Mouse (Mus musculus) MEL-GATA-1-ER (cell line): ENCODE measurements around the gene Gm16181.
A peak's percentile ranks its signal among the peaks of the same experiment; 100 is the strongest.
"Not testable (repeated sequence)": the region's sequence is repeated elsewhere in the genome, so short reads cannot be mapped to it uniquely, and the experiment has no call there.

Experiments
- DNase-seq: peaks from one replicate; pipeline ENCODE4 v3.0.0-alpha.2; 2012; ENCODE audit warnings: low read depth; ENCODE audit errors: extremely low read depth

Gm16181 gene

DNA sequence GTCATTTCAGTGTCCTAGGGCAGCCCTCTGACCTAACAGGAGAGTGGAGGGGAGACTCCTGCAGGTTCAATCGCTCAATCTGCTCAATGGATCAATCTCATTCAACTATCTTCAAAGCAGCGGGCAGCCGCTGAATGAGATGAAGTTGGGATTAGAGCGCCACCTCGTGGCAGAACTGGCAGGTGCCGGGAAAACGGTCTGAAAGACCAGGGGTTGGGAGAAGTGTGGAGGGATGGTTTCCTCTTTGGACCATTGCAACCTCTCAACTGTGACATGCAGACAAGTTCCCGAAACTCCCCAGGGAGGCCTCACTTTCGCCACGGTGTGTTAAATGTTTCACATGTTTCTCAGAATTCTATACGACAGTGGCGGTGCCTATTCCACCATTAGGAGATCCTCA, 11.4 kb downstream of the Gm16181 start:
- no peak for DNase-seq

DNA sequence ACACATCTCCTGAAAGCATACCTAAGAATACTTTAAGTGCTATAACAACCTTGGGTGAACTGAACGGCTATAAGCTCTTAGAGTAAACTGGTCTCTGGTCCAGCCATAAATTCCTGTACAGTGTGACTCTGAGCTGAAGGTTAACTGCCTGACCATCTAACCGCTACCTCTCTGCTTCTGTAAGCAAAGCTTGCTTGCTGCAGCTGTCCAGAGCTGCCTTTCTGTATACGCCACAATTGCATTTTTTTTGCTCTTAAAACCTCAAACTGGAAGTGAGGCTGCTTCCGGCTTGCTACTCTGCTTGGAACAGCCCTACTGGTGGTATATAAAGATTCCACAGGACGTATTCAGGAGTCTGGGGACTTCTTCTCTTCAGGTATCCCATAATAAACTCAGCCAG, 12.0 kb downstream of the Gm16181 start:
- DNase-seq, result no peak

DNA sequence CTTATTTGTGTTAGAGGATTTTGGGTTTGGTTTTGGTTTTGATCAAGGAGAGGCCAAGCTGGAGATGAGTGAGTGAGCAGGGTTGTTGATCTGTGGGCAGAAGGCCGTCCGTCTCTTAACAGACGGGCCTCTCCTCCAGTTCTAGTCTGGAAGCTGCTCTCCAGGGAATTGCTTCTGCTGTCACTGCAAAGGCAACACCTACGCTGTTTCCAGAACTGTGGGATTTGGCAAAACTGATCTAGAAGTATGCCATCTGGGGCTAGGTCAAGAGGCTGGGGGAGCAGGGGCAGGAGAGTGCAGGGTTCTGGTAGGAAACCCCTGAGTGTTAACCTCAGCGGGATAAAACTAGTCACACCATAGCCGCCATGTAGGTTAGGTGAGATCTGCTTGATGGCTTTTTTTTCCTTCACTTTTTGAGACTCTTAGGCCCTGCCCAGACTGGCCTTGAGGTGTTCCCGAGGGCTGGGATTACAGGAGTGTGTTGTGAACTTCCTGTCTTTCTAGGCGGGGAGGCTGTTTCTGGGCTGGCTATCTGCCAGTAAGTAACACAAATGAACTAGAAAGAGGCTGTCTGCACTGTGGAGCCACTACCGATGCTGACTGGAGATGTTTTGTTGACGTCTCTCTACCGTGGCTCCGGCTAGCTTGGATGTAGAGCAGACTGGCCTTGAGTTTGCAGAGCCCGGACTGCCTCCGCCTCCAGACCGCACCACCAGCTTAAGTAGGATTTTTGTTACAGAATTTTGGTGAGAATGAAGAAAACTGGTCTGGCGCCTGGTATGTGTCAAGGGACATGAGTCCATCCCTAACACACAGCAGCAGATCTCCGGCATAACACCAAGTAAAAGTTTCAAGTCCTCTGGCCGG, 12.7 kb downstream of the Gm16181 start, which contains the start of gene Atp6v1g2:
TSS of gene Atp6v1g2 (plus strand) at position 547 of the 867 bp plus-strand sequence.
- DNase-seq, result no peak

DNA sequence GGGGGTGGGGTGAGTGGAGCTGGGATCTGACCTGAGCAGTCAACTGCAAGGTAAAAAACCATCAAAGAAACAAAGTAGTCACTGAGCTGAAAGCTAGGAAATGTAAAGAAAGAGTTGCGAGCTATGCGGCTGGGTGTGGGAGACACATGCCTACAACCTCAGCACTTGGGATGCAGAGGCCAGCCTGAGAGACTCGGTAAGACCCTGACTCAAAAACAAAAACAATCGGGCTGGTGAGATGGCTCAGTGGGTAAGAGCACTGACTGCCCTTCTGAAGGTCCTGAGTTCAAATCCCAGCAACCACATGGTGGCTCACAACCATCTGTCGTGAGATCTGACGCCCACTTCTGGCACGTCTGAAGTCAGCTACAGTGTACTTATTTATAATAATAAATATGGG, 13.5 kb downstream of the Gm16181 start:
- DNase-seq, result not testable (repeated sequence)

DNA sequence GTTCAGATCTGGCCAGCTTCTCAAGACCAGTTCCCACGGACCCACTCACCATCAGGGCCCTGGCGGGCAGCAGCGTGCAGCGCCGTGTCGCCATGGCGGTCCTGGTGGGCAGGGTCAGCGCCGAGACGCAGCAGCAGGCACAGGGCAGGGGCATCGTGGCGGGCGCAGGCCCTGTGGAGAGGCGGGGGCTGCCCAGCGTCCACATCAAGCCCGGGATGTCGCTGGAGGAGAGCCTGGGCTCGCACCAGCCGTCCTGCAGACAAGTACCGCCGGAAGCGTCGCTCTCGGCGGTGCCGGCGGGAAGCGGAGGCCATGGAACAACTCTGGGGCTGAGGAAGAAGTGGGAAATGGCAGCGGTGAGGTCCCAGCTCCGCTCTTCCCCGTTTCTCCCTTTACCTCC, 14.3 kb downstream of the Gm16181 start:
- no peak for DNase-seq

DNA sequence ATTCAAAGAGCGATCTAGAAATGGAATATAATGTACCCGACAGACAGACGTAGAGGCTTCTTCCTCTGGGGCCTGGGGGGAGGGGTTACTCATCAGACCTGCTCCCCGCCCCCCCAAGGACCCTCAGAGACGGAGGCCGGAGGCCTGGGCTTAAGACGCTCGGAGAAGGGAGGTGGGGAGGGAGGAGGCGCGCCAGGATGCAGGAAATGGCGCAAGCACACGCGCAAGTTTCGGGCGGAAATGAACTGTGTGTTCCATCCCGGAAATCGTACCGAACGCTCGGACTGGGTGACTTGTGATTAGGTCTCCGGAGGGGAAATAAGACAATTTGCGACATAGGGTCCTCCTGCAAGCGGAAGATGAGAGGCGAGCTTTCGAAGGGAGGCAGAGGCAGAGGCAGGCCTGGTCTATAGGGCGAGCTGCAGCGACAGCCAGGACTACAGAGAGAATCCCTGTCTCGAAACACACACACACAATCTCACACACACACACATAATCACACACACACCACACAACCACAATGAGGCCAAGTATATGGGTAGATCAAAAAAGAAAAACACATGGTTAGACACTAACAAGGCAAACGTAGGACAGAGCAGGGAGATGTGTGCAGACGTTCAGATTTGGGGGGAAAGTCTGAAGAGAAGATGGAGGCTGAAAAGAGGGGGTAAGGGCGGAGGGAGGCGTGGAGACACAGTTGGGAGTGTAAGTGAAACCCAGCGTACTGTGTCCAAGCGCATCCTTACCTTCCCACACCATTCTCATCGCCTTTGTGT, 15.2 kb downstream of the Gm16181 start, which contains the start of gene Nfkbil1:
TSS of gene Nfkbil1 (minus strand) at position 179 of the 776 bp plus-strand sequence.
- DNase-seq, result peak; percentile 91

DNA sequence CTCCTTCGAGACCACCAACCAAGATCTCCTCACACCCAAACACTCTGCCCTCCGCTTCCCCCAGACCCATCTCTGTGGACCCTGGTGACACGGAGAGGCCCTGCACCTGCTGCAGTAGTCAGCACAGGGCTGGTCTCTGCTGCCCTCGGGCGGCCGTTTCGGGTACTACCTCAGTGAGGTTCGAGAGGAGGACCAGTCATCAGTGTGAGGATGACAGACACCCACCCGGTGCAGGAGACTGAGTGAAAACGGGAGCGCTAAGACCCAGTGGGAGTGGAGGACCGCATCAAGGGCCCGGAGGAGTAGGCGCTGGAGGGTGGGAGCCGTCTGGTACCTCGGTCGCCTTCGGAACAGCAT, 15.7 kb downstream of the Gm16181 start:
- no peak for DNase-seq

DNA sequence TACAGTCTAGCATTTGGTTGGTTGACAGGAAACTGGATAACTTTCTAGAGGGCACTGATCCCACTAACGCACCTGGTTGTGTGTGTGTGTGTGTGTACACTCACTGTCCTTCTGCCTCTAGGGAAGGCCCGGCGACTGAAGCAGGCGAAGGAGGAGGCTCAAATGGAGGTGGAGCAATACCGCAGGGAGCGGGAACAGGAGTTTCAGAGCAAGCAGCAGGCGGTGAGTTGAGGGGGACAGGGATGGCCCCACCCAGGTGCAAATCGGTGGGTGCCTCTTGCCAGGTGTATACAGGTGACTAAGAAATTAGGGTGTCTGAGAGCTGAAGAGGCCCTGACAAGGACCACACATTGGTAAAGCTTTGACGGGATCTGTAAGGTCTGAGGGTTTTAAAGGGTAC, 16.4 kb downstream of the Gm16181 start:
- no peak for DNase-seq

DNA sequence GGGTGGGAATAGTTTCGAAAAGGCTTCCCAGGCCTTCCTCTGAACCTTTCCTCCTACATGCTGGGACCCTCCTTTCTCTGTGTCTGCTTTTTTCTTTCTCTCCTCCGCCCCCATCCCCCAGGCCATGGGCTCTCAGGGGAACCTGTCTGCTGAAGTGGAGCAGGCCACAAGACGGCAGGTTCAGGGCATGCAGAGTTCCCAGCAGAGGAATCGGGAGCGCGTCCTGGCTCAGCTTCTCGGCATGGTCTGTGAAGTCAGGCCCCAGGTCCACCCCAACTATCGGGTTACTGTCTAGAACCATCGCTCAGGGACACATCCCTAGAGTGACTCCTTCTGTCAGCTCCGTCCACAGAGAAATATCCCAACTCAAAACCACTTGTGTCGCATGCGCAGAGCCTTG, 16.9 kb downstream of the Gm16181 start:
- no peak for DNase-seq

DNA sequence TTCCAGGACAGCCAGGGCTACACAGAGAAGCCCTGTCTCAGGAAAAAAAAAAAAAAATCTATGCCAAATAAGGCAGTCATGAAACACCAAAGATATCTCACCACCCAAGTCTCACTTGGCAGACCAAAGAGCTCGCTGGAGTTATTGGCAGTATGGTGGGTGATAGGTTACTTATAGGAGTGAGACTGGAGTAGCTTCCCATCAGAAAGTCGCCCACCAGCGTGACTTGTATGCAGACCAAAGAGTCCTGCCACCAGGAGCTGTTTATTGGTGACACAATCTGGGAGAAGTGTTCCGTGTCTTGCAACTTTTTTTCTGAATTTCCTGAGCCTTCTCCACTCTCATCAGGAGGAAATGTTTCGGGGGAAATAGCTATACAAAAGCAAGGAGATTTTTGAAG, 19.1 kb downstream of the Gm16181 start:
- DNase-seq, result no peak

DNA sequence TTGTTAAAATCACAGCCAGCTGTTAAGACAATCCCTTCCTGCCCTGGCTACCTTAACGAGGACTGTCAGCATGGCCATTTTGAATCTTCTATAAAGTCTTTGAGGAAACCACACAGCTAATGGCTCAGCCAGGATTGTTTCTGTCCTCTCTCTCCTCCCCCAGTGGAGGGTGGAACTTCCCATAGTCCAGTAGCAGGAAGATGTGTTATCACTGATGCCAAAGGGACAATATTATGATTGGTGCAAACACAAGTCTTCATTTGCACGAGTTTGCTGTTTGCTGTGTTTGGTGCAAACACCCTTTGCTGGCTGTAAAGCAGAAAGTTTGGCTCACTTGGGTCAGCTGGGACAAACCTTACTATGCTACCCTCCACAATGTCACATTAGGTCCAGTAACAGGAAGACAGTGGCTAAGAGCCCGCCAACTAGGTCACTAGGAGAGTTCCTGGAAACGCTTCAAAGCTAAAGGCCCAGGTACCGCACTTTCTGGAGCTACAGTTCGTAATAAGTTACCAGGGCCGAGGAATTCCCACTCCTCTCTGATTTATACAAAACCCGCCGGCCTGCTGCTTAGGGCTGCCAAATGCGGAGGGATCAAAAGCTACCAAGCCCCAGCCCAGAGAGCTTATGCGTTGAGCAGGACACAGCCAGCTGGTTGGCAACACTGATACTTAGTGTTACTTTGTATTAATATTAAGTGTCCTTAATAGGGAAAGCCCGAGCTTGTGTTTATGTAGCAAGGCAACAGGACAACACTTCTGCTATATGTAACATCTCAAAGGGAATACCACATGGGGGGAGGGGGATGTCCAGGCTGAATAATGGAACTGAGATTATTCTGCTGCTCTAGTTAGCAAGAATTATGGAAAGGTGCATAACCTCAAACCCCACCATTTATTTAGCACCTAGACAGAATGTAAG, 20.0 kb downstream of the Gm16181 start:
- no peak for DNase-seq

DNA sequence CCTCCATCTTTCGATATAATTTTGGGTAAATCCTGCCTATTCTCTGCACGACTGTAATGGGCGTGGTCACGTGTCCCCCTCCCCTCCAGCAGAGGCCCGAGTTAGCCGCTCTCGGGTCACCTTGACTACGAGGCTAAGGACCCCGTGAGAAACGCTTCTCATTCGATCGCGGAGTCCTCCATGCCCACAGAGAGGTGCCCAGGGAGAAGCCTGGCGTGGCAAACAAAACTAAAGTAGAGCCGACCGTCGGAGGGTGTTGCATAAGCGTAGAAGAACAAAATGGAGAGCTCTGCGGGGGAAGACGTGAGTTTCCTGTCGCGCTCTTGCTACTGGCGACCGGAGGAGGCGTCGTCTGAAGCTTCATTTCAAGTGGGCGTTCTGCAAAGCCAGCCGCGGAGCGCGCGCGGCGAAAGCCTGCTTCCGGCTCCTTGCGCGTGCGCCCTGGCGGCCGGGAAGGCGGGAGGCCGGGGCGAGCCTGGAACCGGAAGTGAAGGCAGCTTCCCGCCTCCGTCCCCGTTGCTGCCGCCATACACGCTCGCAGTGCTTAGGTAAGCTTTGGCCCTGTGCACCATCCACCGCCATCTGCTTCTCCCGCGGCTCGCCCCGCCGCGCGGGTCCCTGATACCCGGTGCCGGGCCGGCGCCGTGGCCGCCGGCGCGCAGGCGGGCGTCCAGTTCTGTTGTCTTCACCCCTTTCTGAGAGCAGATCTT, 20.8 kb downstream of the Gm16181 start, which contains the start of gene Ddx39b:
TSS of gene Ddx39b (plus strand) at position 442 of the 710 bp plus-strand sequence.
- peak; percentile 90 for DNase-seq

DNA sequence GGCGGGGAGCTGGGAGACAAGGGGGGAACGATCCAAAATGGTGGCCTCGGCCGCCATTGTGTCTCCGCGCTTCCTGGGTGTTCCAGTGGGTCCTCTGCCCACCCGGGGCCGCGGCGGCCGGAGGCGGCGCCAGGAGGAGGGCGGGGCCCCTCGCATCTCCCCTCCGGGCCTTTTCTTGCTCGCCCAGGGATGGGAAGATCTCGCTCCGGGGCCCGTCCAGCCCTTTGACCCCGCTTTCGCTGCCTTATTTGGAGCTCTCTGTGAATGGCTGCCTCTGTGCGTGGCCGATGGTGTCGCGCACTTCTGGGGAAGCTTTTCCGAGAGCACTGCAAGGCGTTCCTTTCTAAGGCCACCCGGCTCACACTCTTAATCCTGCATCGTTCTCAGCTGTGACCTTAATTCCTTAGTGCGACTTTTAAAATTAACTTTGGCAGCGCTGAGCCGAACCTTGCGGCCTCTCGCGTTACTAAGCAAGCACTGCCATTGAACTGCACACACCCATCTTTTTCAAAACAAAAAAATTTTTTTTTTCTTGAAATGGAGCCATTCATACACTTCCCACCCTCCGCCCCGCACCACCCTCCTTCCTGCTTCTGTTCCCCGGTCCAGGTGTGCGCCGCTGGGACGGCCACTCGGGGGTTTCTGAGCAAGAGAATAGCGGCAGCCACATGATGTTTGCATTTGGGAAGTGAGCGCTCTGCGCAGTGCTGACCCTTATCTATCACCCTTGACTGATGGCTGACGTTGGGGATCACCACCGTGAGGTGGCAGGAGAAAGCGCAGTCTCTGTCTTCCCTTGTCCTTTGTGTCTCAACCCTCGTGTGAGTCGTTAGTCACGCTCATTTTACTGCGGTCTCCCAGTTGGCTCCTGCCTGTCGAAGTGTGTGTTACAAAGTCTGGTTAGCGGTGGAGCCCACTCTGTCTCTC, 21.6 kb downstream of the Gm16181 start:
- peak; percentile 71 for DNase-seq

DNA sequence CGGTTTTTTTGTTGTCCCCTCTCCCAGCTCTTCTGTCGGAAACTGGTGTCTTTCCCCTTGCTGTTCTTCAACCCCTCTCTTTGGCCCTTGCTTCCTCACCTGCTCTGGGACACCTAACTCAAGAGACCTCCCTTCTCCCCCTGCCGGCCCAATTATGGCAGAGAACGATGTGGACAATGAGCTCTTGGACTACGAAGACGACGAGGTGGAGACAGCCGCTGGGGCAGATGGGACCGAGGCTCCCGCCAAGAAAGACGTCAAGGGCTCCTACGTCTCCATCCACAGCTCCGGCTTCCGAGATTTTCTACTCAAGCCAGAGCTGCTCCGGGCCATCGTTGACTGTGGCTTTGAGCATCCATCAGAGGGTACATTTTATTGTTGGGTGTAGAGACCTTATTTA, 22.5 kb downstream of the Gm16181 start:
- DNase-seq, result no peak

DNA sequence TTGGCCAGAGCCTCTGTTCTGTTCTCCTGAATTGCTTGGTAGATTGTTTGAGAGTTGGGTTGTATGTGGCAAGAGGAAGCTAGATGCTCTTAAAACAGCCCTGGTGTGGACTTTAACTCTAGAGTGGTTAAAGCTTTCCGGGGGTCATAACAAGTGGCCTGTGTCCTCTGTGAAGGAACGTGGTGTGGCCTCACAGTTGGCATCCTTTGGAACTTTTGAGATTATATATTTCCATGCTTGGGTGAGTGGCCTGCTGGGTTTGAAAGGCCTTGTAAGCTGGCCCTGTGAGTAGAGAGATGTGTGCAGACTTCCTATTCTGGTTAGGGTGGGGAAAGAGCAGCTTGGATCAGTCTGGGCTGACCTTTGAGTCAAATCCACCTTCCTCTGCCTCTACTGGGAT, 24.4 kb downstream of the Gm16181 start:
- DNase-seq, result no peak

DNA sequence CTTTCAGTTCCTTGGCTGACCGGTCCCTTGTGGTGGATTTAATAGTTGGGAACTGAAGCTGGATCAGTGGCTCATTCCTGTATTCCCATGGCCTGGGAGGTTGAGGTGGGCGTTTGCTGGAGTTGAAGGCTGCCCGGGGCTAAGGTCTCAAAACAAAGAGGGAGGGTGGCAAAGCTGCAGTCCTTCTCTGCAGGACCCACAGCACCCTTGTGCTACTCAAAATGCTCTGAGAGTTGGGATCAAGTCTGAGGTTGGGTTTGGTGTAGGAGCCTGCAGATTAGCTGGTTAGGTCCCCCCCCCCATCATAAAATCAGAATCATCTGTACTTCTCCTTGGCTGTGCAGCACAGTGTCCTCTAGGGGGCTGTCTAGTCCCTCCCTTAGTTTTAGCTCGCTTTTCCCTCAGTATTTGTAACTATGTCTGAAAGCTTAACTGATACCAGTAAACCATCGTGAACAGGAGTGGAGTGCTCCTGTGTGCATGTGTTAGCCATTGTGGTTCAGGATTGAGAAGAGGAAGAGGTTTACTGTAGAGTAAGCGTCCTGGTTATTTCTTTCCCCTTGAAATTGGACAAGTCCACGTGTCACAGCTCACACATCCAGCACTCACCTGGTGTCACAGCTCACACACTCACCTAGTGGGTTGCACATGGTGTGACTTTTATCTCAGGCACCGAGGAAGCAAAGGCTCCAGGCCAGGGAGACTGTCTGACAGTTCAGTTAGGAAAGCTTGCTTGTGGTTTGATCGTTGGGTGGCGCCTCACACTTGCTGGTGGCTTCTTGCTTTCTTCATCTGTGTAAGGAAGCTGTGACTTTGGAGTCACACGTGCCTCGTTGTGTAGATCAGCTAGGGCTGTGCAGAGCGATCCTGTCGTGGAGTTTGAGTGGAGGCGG, 25.3 kb downstream of the Gm16181 start:
- DNase-seq, result no peak

DNA sequence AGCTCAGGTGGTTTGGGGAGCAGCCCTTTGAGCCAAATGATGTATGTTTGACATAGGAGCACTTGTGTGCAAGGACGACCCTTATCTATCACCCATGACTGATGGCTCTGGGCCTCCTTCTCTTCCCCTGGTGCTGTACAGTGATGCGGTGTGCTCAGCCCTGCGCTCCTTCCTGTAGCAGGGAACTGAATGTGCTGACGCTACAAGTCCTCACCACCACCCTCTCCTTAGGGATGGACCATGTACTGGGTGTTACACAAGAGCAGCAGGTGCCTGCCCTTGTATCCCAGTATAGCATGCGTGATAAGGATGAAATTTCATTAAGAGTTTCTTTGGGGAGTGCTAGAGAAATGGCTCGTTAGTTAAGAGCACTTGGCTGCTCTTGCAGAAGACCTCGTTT, 26.5 kb downstream of the Gm16181 start:
- DNase-seq, result no peak

DNA sequence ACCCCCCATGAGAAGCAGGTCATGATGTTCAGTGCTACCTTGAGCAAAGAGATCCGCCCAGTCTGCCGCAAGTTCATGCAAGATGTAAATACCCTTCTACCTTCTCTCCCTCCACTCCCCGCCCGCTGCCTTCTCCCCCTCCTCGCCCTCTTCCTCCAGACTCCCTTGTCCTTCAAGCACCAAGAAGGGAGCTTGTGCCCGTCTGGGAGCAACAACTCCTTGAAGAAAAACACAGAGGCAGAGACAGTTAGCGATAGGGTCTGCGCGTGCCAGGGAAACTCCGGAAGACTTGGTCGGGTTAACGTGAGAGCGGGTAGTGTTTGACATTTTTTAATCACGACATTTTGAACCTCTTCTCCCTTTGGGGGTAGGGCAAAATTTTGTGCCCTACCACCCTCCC, 28.4 kb downstream of the Gm16181 start:
- no peak for DNase-seq
